ENCODE assay signal across 19 mouse cellular contexts in the genomic region with DNA sequence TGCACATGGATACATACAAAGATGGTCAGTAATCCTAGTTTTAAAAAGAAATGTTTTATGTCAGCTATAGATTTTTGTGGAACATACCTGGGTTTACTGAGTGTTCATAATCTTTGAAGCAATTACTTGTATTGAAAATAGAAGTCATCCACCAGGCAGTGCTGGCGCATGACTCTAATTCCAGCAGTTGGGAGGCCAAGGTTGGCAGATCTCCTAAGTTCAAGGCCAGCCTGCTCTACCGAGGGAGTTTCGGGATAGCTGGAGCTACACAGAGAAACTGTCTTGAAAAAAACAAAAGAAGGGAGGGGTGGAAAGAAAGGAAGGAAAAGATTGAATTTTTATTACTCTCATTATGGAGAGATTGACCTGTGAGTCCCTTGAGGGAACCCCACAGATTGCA.
"Had no signal": no experiment of that assay in that cellular context is flagged by ENCODE, and none has a peak within 500 bp of the region (broad histone marks: within the 10 kb centered on the region; RNA-seq: fewer than 3 reads in every experiment).

No protein-coding gene starts in this region.

- DNase-seq: kidney, postnatal 25 days; layer of hippocampus, postnatal 36 days; lung, adult 18-20 months; lung, postnatal 10 days; lung, postnatal 36 days; retina, postnatal 1 day; right cerebral cortex, postnatal 25 days; thymus, adult 18-20 months; thymus, postnatal 36 days had no signal

- H3K9ac ChIP-seq: liver, embryonic 12.5 days; liver, embryonic 15.5 days; lung, embryonic 15.5 days; midbrain, embryonic 13.5 days; neural tube, embryonic 13.5 days had no signal

- H3K27me3 ChIP-seq: liver, embryonic 12.5 days; liver, embryonic 15.5 days; lung, embryonic 15.5 days; megakaryocyte, embryonic 14.5 days; midbrain, embryonic 13.5 days; neural tube, embryonic 13.5 days had no signal

- H3K4me3 ChIP-seq: left cerebral cortex, adult 2 months; liver, embryonic 12.5 days; liver, embryonic 15.5 days; lung, embryonic 15.5 days; megakaryocyte, embryonic 14.5 days; midbrain, embryonic 10.5 days; midbrain, embryonic 13.5 days; myocyte; neural tube, embryonic 13.5 days had no signal

- H3K27ac ChIP-seq: kidney, postnatal 0 days; left cerebral cortex, adult 2 months; liver, embryonic 12.5 days; liver, embryonic 15.5 days; lung, embryonic 15.5 days; midbrain, embryonic 10.5 days; midbrain, embryonic 13.5 days; neural tube, embryonic 13.5 days had no signal
